Mouse (Mus musculus) forebrain, embryonic 11.5 days (tissue): Measurements from ENCODE around the gene Snx19. TPM values are rescaled to one million over a fixed set of nuclear protein-coding genes. Genes with fewer than 3 reads are reported as not detected.

ENCODE experiments used
- ATAC-seq: fragments of 200-750 bp; cut with Nextera tagmentation; replicated peaks from 2 replicates; pipeline ENCODE4 v1.8.0; 2017; ENCODE audit warnings: moderate TSS enrichment; ENCODE audit not compliant: low FRiP score
- DNase-seq: peaks from one replicate; pipeline ENCODE4 v3.0.0-alpha.2; 2017; ENCODE audit warnings: low spot score
- H3K27ac ChIP-seq: fragments of 300-500 bp; sonication (generic); 2 replicates; pipeline ENCODE4 v1.5.1; 2014; ENCODE audit warnings: low read depth, low read length
- H3K27me3 ChIP-seq: fragments of 300-500 bp; sonication (generic); 2 replicates; pipeline ENCODE4 v1.6.1; 2014; ENCODE audit warnings: mild to moderate bottlenecking, low read length, mixed read lengths; ENCODE audit not compliant: control insufficient read depth, insufficient read depth
- H3K36me3 ChIP-seq: fragments of 300-500 bp; sonication (generic); 2 replicates; pipeline ENCODE4 v1.6.1; 2014; ENCODE audit warnings: mild to moderate bottlenecking, low read length, moderate library complexity, mixed read lengths; ENCODE audit not compliant: control insufficient read depth, insufficient read depth
- H3K4me1 ChIP-seq: fragments of 300-500 bp; sonication (generic); replicated peaks from 2 replicates; pipeline ENCODE4 v1.6.1; 2014; ENCODE audit warnings: low read length, mixed read lengths; ENCODE audit not compliant: control insufficient read depth, insufficient read depth
- H3K4me2 ChIP-seq: fragments of 300-500 bp; sonication (generic); 2 replicates; pipeline ENCODE4 v1.6.1; 2014; ENCODE audit warnings: low read depth, mild to moderate bottlenecking, low read length, moderate library complexity, mixed read lengths; ENCODE audit not compliant: severe bottlenecking
- H3K4me3 ChIP-seq: fragments of 300-500 bp; sonication (generic); 2 replicates; pipeline ENCODE4 v1.5.1; 2014; ENCODE audit warnings: low read depth, low read length
- H3K9ac ChIP-seq: fragments of 300-500 bp; sonication (generic); 2 replicates; pipeline ENCODE4 v1.6.1; 2014; ENCODE audit warnings: low read length
- H3K9me3 ChIP-seq: fragments of 300-500 bp; sonication (generic); 2 replicates; pipeline ENCODE4 v1.6.1; 2016; ENCODE audit warnings: low read length, mixed read lengths; ENCODE audit not compliant: control insufficient read depth
- WGBS: fragments of 180-500 bp; shearing (Covaris S2); extraction: QIAGEN DNeasy Blood & Tissue Kit; methylation state at CpG from one replicate; pipeline ENCODE4 v1.1.7; 2014; 5-methylcytosine and 5-hydroxymethylcytosine counted together
- polyA plus RNA-seq: library from polyadenylated mRNA; unstranded; fragments of >200 nt; fragmentation: Nextera tagmentation; extraction: Ambion mirVana; gene quantifications from 2 replicates; pipeline ENCODE4 v1.2.1, GENCODE M21; 2014

Gene Snx19
- polyA plus RNA-seq, 1 experiment from 2014 or later: 25.9 TPM

GRCm38 (mm10) chr9:30435902-30436585, 9.1 kb downstream of the Snx19 start:
- Histone ChIP-seq H3K27ac (no peak overlapping the region), H3K4me1 (no peaks in the 10 kb centered on the region), H3K4me3 (no peak overlapping the region), H3K9me3 (no peaks in the 10 kb centered on the region), H3K36me3 (no peaks in the 10 kb centered on the region; the same call in 1 of the 2 replicates), H3K27me3 (no peaks in the 10 kb centered on the region), H3K4me2 (no peak overlapping the region), H3K9ac (no peak overlapping the region)
- 94% methylated on average over 8 of the region's 8 CpGs for WGBS
- ATAC-seq: no peak
- no peak for DNase-seq

- no peak for DNase-seq
- WGBS: 61% methylated on average over 3 of the region's 3 CpGs
- H3K4me1 ChIP-seq: no peaks in the 10 kb centered on the region
- ATAC-seq: no peak
- H3K9me3 ChIP-seq: no peaks in the 10 kb centered on the region
- H3K9ac ChIP-seq: no peak overlapping the region
- no peaks in the 10 kb centered on the region; the same call in 1 of the 2 replicates for H3K36me3 ChIP-seq
- H3K4me2 ChIP-seq: no peak overlapping the region
- H3K27ac ChIP-seq: no peak overlapping the region
- H3K4me3 ChIP-seq: no peak overlapping the region
- H3K27me3 ChIP-seq: no peaks in the 10 kb centered on the region
Observed at GRCm38 (mm10) chr9:30438505-30438904, 11.6 kb downstream of the Snx19 start.

- H3K4me3 ChIP-seq: no peak overlapping the region
- no peak overlapping the region for H3K27ac ChIP-seq
- 81% methylated on average over 2 of the region's 2 CpGs for WGBS
- no peaks in the 10 kb centered on the region; the same call in 1 of the 2 replicates for H3K36me3 ChIP-seq
- no peak for DNase-seq
- no peaks in the 10 kb centered on the region for H3K27me3 ChIP-seq
- no peak overlapping the region for H3K4me2 ChIP-seq
- no peak overlapping the region for H3K9ac ChIP-seq
- H3K4me1 ChIP-seq: no peaks in the 10 kb centered on the region
- no peaks in the 10 kb centered on the region for H3K9me3 ChIP-seq
- ATAC-seq: no peak
Observed at GRCm38 (mm10) chr9:30441761-30442160, 14.9 kb downstream of the Snx19 start.

GRCm38 (mm10) chr9:30445232-30446085, 18.6 kb downstream of the Snx19 start:
- Histone ChIP-seq H3K27me3 (no peaks in the 10 kb centered on the region), H3K9ac (no peak overlapping the region), H3K4me1 (0 out of 2 replicates have a peak, but pooled peaks cover 5% of the 10 kb centered on the region), H3K36me3 (no peaks in the 10 kb centered on the region), H3K9me3 (no peaks in the 10 kb centered on the region), H3K4me3 (no peak overlapping the region), H3K27ac (no peak overlapping the region), H3K4me2 (no peak overlapping the region)
- DNase-seq (peak; percentile 46), ATAC-seq (no peak)
- 91% methylated on average over 14 of the region's 14 CpGs for WGBS

GRCm38 (mm10) chr9:30446126-30446525, 19.2 kb downstream of the Snx19 start:
- WGBS: 96% methylated on average over 1 of the region's 1 CpGs
- ATAC-seq (no peak), DNase-seq (no peak)
- no peak overlapping the region for H3K4me2 ChIP-seq
- H3K9ac ChIP-seq: no peak overlapping the region
- H3K36me3 ChIP-seq: no peaks in the 10 kb centered on the region
- H3K4me3 ChIP-seq: no peak overlapping the region
- H3K9me3 ChIP-seq: no peaks in the 10 kb centered on the region
- H3K27me3 ChIP-seq: no peaks in the 10 kb centered on the region
- 0 out of 2 replicates have a peak, but pooled peaks cover 5% of the 10 kb centered on the region for H3K4me1 ChIP-seq
- H3K27ac ChIP-seq: no peak overlapping the region

- Histone ChIP-seq H3K4me2 (no peak overlapping the region), H3K4me3 (no peak overlapping the region), H3K27me3 (no peaks in the 10 kb centered on the region), H3K27ac (no peak overlapping the region), H3K4me1 (0 out of 2 replicates have a peak, but pooled peaks cover 5% of the 10 kb centered on the region), H3K36me3 (no peaks in the 10 kb centered on the region; the same call in 1 of the 2 replicates), H3K9ac (no peak overlapping the region), H3K9me3 (no peaks in the 10 kb centered on the region)
- ATAC-seq (no peak; the same call in 1 of the 2 replicates), DNase-seq (no peak)
- WGBS: 33% methylated on average over 4 of the region's 4 CpGs
Observed at GRCm38 (mm10) chr9:30448459-30448858, 21.6 kb downstream of the Snx19 start.

- no peaks in the 10 kb centered on the region for H3K27me3 ChIP-seq
- H3K9me3 ChIP-seq: no peaks in the 10 kb centered on the region
- 13% methylated on average over 2 of the region's 2 CpGs for WGBS
- H3K27ac ChIP-seq: no peak overlapping the region
- no peak overlapping the region for H3K4me2 ChIP-seq
- 0 out of 2 replicates have a peak, but pooled peaks cover 5% of the 10 kb centered on the region for H3K4me1 ChIP-seq
- H3K36me3 ChIP-seq: no peaks in the 10 kb centered on the region; the same call in 1 of the 2 replicates
- H3K4me3 ChIP-seq: no peak overlapping the region
- DNase-seq (peak; percentile 55), ATAC-seq (0 out of 2 replicates have a peak, but pooled peaks have one; percentile 24)
- H3K9ac ChIP-seq: no peak overlapping the region
Observed at GRCm38 (mm10) chr9:30449862-30450261, 23.0 kb downstream of the Snx19 start.

- H3K27ac ChIP-seq: no peak overlapping the region
- H3K9me3 ChIP-seq: no peaks in the 10 kb centered on the region
- H3K27me3 ChIP-seq: no peaks in the 10 kb centered on the region
- 0 out of 2 replicates have a peak, but pooled peaks cover 5% of the 10 kb centered on the region for H3K4me1 ChIP-seq
- no peaks in the 10 kb centered on the region; the same call in 1 of the 2 replicates for H3K36me3 ChIP-seq
- H3K9ac ChIP-seq: no peak overlapping the region
- WGBS: 81% methylated on average over 2 of the region's 2 CpGs
- ATAC-seq: no peak
- H3K4me2 ChIP-seq: no peak overlapping the region
- H3K4me3 ChIP-seq: no peak overlapping the region
- no peak for DNase-seq
Observed at GRCm38 (mm10) chr9:30450834-30451233, 23.9 kb downstream of the Snx19 start.
